Mouse (Mus musculus) kidney, adult 8-10 months (tissue): ENCODE data around the gene Nr1d1.

Source experiments
- DNase-seq, 2 experiments: peaks; one replicate each; pipeline ENCODE4 v3.0.0; 2022

Nr1d1 gene

DNA sequence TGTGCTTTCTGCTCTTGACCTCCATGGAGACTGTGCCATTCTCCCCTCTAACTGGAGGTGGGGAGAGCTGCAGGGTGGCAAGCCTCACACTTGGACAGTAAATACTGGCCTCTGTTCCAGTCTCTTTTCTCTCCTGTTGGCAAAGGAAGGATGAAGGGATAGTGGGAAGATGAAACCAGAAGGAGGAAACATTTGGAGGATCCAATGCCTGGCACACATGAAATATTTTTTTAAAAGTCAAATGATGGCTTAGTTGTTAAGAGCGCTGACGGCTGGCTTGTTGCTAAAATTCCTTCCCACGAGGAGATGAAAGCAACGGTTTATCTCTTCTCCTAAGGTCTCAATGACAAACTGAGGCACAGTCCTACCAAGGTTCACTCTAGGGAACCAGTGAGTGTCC is 40.0 kb downstream of the Nr1d1 start:
- DNase-seq = no peak

DNA sequence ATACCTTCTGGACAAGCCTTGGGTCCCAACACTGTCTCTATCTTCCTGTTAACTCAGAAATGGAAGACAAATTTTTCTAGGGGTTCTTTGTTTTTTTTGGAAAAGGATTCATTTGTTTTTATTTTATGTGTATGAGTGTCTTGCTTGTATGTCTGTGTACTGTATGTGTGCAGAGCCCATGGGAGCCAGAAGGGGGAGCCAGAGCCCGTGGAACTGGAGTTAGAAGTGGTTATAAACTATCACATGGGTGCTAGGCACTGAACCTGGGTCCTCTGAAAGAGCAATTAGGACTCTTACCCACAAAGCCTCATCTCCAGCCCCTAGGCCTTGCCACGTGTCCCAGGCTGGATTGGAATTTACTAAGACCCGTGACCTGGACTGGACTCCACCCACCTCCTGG is 41.1 kb downstream of the Nr1d1 start:
- no peak for DNase-seq

DNA sequence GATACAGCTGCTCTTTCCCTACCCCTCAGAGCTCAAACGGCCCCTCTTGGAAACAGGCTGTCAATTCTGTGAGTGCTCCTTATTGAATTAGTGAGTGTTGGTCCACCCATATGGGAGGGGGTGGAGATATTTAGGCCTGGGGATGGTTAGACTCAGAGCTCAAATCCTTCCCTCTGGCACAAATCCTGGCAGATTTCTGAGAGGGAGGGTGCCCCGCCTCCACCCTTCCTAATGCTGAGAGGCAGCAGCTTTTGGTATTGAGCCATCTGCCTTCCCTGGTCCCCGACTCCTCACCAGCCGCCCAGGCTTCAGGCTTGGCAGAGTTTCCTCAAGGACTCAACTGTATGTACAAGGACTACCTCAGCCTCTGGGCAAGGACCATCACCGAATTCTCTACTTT is 44.0 kb downstream of the Nr1d1 start:
- no peak for DNase-seq

DNA sequence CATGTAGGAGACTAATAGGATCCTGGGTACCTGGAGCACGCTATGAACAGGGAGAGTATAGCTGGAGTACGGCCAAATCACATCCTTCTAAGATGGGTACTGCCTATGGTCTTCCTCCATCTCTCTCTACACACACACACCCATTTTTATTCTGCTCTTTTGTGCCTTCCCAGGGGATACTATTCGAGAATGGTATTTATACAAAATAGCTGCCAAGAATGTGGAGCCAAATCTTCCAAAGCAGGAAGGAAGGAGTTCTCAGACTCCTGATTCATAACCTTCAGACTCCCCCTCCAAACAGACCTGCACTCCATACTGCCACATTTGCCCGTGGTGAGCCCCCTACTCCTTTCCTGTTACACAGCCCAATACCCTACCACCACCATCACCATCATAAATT is 44.4 kb downstream of the Nr1d1 start:
- DNase-seq = no peak

DNA sequence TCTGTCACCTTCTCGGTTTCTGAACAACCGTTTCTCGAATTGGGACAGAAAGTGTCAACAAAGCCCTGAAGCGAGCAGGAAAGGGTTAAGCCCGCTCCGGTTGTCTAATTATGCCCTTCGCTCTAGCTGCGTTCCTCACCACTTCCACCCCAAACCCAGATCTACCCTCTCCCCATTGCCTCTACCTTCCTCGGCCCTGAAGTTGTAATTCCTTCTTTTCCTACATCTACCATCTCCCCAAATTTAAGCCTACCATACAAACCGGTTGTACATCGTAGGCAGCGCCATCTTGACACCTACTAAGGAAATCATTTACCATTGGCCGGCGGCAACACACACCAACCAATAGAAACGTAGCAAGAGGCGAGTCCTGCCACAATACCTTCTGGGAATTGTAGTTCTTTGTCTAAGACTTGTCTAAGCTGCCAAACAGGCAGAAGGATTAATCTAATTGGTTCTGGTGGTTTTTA is 46.0 kb downstream of the Nr1d1 start, which contains the start of gene Med24:
Gene Med24 (minus strand): TSS at position 317 of the 470 bp plus-strand sequence.
- peak; percentile 91 to 93 for DNase-seq

DNA sequence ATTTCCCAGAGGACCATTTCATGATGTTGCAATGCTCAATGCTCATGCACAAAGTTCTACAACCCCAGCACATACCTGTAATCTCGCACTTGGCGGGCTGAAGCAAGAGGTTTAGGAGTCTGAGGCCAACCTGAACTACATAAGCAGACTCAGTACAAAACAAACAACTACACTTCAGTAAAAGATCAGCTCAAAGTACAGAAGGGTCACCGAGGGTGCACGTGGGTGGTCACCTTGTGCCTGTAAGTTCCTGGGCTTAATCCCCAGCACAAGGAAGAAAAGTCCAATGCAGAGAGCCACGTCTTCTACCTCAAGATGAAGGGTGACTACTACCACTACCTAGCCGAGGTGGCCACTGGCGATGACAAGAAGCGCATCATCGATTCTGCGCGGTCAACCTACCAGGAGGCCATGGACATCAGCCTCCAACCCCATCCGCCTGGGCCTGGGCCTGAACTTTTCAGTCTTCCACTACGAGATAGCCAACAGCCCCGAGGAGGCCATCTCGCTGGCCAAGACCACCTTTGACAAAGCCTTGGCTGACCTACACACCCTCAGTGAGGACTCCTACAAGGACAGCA is 49.1 kb downstream of the Nr1d1 start:
- peak; percentile 22 to 32 for DNase-seq

DNA sequence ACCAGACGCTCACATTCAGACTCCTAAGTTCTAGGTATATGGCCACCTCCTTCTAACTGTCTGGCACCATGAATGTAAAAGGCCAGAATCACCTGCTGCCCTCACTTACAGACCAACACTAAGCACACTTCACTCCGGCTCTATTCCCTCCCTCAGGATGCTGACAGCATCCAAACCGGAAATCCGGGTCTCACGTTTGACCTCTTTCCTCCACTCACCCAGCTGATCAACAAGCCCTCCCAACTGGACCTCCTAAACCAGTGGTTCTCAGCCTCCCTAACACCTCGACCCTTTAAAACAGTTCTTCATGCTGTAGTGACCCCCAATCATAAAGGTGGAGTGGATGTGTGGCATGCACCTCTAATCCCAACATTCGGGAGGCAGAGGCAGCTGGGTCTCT is 52.0 kb downstream of the Nr1d1 start:
- no peak for DNase-seq

DNA sequence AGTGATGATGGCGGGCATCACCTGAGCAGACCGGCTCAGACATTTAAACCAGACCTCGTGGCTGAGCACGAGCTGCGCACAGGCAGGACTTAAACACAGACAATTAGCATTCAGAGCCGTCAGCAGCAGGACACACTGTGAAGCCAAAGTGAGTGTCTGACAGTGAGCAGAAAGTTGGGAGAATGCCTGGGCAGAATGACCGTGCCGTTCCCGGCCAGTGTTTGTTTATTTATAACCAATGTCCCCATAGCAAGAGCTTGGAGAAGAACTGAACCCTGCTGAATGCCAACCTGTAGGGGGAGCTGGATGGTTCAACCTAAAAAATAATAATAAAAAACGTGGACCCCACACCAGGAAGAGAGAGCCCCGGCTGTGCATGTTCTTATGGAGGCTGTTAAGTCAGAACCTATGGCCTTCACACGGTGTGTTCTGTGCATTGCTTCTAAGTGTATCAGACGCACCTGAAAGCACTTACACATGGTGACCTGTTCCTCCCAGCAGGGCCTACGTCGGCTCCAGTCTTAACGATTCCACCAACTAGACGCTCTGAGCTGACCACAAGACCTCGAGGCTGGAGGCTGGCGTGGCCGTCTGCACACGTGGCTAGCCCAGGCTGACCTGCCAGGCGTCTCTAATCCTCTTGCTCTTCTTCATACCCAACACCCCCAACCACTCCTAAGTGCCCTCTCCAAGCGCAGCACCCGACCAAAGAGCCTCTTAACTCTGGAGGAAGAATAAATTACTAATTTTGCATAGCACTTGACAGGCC is 53.5 kb downstream of the Nr1d1 start:
- peak; percentile 75 to 79 for DNase-seq

DNA sequence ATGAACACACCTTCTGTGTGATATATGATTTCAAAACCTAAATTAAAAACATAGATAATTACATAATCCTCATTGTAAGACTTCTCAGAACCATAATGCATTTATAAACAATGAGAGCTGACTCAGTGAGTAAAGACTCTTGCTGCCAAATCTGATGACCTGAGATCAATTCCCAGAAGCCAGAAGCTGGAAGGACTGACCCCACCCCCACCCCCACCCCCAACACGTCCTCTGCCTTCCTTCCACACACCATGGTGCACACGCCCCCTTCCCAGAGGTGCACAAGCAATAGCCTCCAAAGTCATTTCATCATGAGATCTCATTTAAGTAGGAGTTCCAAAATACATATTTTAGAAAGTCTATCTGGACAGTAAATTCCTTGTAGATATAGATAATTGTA is 54.4 kb downstream of the Nr1d1 start:
- no peak for DNase-seq
